Mouse (Mus musculus) lung, adult 2 months (tissue): Measurements from ENCODE around the gene Pard6b.

Experiments used
- CTCF ChIP-seq: fragments of 200-500 bp; IDR thresholded peaks from 2 replicates; pipeline ENCODE4 v1.5.1; 2011; ENCODE audit warnings: mild to moderate bottlenecking, low read length, control low read depth; ENCODE audit not compliant: insufficient read depth
- POLR2A ChIP-seq: fragments of 200-500 bp; IDR thresholded peaks from 2 replicates; pipeline ENCODE4 v1.6.1; 2011; ENCODE audit warnings: low read depth, mild to moderate bottlenecking, control low read depth, low read length, borderline replicate concordance; ENCODE audit errors: extremely low read depth

GRCm38 (mm10) chr2:168086839-168087238 lies 6.0 kb downstream of the Pard6b start:
- TF ChIP-seq CTCF (no peak), POLR2A (no peak)
